Mouse (Mus musculus) adrenal gland, postnatal 4 days (tissue): Measurements from ENCODE around the gene 1700023F06Rik. TPM values are rescaled to one million over a fixed set of nuclear protein-coding genes. Genes with fewer than 3 reads are reported as not detected.

Experiments used
- DNase-seq, 2 experiments: peaks; one replicate each; pipeline ENCODE4 v3.0.0; 2021 to 2022; ENCODE audit warnings: low spot score in 2 of 2, mixed read lengths in 2 of 2
- long read RNA-seq, 2 experiments: library from polyadenylated mRNA; stranded (forward); transcript quantifications; one replicate each; pipeline ENCODE4 v2.0.0; 2021
- total RNA-seq, 2 experiments: library from RNA; stranded (reverse); gene quantifications; 2 replicates each; pipeline ENCODE4 v1.2.3; 2021

1700023F06Rik gene
- under 1 TPM; 0.45 to 0.70 TPM for total RNA-seq
- long read RNA-seq, experiment 1, partial matches to known transcripts = 2 of 2 reads
- long read RNA-seq, experiment 1, other reads (novel, unspliced or antisense) = 0 of 2 reads
- long read RNA-seq, experiment 2 = 0 reads

DNA sequence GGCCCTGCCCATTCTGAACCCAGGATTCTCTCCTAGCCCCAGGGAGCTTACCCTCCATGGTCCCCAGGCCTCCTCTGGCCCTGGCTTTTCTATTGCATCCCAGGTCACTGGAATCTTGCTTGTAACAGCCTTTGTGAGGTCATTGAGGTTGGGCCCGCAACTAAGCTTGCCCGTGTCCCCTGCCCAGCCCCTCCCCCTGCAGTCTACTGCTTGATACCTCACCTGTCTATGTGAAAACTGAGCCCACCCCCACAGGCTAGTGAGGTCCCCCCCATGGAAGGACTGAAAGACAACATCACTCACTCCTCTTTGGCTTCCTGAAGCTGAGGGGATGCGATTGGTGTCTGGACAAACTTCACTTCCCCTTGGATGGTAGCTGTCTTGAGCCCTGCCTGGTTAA is at the start of gene 1700023F06Rik:
Gene 1700023F06Rik, minus strand, starts transcription at position 101 of the 400 bp plus-strand sequence.
- DNase-seq = no peak

DNA sequence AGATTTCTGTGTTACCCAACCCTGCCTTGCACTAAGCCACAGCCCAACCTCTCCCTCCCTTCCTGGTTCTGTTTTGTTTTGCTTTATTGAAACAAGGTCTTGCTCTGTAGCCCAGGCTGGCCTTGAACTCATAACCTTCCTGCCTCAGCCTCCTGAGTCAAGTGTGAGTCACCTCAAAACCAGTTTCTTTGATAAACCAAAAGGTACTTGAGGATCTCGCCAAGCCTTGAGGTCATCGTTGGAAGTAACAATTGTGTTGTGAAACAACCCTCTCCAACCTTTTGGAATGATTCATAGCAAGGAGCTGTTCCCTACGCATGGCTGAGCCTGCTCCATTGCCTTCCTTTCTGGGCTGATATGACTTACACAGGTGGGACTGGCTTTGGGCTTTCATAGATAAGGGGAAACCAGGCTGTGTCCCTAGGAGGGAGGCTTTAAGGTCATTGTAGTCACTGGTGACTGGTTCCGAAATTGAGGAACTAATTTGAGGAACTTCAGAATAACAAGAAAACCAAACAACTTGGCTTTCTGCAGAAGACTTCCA is 49.7 kb upstream of the 1700023F06Rik start:
- no peak for DNase-seq

DNA sequence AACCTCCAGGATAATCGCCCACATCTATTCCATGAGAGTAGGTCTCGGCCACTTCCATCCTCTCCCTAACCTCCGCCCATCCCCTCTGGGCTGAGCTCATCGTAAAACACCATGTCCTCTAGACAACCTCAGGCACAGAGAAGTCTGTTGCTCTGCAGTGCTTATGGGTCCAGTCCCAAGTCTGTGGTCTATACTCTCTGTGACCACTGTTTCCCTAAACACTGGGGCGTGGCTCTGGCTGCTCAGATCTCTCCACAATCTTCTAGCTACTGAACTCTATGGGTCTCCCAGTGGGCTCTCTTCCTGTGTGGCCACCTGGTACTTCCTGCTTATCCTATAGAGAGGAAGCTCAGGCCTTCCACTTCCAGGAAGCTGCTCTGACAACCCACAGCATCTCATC is 45.2 kb upstream of the 1700023F06Rik start:
- DNase-seq = no peak

DNA sequence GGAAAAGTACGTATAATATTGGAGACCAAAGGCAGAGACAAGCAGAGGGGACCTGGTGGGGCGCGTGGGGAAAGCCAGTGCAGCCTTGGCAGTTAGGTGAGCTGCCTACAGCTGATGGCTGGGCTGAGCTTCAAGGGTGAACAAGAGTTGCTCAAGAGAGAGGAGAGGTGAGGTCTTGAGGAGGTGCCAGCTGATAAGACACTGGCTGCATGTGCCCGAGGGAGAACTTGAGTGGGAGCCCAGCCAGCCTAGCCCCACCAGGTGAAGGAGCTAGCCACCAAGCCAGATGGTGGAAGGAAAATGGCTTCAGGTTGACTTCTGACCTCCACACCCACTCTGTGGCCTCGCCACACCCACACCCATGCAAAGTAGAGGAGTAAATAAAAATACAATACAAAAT is 44.0 kb upstream of the 1700023F06Rik start:
- no peak for DNase-seq

DNA sequence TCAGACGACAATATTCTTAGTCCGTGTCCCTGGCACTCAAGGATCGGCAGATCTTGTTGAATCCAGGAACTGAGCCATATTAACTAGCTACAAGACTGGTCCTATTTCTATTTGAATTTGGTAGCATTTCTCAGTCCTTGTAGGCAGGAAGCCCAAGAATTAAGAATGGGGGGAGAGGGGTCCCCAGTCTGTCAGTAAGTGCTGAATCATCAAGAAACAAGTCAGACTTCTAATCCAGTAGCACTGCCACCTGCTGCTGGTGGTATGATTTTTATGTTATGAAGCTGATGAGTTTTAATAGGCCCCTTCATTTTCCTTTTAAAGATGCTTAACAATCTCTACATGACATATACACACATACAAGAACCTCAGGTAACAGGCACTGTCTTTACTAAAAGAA is 42.0 kb upstream of the 1700023F06Rik start:
- DNase-seq = no peak

DNA sequence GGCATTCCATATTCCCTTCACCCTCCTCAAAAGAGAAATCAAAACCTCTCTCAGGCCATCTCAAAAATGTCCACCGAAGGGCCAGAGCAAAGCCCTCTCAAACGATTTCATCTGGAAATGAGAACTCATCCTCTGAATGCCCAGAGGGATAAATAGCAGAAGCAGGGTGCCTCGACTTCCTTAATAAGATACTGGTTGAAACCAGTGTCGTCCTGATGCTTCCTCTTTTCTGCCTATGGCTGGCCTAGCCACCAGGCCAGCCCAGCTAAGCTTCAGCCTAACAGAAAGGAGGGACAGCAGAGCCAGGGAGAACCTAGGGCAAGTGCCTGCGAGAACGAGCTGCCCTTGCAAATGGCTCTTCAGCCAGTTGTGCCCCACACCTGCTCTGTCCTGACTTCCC is 41.2 kb upstream of the 1700023F06Rik start:
- DNase-seq = no peak

DNA sequence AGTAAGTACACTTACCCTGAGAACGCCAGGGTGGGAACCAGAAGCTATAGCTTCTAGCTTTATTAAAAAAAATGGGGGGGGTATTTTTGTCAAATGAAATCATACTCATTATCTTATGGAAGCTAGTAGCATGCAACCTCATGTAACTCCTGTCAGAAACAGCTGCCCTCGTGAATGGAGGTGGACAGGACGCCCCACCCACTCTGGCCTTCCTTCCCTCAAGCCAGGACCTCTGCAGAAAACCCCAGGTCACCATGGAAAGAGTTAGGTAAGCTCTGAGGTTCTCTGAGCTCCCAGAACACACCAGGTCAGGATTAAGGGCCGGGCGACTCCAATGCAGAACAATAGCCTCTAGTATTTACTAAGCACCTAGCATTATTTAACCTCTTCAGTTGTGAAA is 40.5 kb upstream of the 1700023F06Rik start:
- no peak for DNase-seq

DNA sequence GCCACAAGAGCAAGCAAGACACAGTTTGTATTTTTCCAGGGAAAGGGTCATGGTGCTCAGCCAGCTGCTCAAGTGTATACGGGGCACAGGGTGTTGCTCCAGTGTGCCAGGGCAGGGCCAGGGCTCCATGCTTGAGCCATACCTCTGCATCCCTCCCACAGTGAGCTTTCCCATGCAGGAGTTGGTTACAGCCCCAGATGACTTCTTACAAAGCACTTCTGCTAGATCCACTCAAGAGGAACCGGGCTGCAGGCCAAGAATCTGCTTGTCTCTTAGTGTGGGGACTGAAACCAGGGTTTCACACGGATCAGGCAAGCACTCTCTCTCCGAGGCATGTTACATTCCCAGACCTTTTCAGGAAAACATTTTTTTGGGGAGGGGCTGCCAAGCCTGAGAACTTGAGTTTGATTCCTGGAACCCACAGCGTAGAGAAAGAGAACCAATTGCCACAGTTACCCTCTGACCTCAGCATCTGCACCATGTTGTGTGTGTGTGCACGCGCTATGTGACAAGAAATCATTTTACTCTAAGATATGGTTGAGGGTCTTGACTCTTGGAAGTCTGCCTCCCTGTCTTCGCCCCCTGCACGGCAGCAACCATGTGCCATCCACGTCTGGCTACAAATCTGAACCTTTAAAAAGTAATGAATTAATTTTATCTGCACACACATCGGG is 39.3 kb upstream of the 1700023F06Rik start:
- no peak for DNase-seq

DNA sequence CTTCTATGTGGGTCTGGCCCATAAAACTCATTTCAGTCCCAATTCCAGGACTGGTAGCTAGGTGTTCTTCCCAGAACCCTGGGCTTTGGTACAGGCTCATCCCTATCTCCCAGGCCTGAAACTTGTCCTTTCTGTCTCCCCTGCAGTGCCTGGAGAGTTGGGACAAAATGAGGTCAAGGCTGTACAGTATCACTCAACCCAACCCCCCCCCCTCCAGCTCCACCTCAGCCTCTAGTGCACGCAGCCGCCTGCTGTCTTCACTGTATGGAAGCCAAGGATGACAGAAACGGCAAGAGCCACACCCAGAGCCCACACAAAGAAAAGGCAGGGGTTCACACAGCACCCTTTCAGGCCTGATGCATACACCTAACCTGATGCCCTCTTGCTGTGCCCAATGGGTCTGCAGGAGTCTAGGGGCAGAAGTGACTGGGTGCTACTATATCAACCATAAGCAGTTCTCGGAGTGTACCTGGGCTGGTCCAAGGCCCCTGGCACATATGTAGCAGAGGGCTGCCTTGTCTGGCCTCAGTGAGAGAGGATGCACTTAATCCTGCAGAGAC is 38.5 kb upstream of the 1700023F06Rik start:
- DNase-seq = no peak

DNA sequence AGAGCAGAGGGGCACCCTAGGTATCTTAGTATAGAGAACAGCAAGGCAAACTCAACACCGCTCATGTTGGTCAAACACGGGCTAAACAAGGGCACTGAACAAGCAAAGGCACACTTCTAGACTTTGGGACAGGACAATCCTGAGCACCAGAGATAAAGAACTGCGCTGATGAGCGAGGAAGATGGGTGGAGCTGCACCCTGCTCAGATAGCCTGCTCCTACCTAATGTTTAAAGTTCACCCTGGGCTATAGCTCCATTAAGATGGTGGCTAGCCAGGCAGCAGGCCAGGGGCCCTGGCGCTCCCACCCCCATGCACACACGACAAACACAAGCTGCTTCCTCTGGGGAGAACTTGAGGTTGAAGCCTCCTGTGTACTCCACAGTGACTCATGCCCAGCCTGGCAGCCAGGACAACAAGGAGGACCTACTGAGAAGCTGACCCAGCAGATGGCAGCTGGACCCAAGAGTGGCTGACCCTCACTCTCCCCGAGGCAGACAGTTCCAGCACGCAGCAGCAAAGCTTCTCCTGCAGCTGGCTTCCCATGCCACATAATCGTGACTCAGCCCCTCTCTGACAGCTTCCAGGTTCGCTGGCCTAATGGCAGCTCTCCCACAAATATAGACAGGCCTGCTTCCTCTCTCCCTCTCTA is 37.8 kb upstream of the 1700023F06Rik start:
- peak in 1 of 2 experiments; percentile 24 for DNase-seq

DNA sequence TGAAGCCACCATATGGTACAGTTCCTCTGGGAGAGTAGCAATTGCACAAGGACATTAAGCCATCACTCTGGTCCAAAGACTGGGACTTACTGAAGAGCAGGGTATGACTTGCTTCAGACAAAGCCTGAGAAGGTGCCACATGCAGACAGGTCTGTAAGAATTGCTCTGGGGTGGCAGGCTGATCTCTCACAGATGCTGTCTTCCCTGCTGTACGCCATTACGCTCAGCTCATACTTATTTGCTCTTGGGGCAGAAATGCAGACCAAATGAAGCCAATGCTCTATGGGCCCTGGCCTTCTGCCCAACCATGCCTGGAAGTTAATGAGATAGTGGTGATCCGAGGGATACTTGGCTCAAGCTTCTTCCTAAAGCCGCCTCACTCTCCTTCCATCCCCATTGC is 36.5 kb upstream of the 1700023F06Rik start:
- no peak for DNase-seq

DNA sequence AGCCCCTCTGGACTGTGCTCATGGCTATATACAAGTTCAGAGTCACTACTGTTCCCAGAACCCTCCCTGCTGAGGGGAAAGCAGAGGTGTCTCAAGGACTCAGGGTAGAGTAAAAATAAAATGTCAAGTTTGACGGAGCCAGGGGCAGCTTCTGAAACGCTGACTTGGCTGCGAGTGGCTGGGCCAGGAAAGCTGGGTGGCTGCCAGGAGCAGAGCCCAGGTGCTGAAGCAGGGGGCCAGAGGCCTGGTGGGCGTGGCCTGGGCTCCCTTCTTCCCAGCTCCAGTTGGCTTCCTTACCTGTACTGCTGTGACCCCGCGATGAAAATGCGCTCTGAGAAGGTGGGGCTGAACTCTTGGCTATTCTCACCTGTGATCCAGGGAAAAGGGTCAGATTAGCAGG is 32.4 kb upstream of the 1700023F06Rik start:
- no peak for DNase-seq

DNA sequence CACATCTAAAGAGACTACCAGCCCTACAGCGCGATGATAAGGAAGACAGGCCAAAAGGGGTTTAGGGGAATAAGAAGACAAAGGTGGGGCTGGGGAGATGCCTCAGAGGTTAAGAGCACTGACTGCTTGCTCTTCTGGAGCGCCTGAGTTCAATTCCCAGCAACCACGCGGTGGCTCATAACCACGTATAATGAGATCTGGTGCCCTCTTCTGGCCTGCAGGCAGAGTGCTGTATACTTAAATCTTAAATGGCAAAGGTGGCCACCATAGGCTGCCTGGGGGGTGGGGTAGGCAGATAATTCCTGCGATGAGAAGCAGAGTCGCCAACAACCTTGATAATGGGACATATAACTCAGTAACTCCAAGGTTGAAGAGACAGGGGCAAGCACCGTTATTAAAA is 29.4 kb upstream of the 1700023F06Rik start:
- no peak for DNase-seq

DNA sequence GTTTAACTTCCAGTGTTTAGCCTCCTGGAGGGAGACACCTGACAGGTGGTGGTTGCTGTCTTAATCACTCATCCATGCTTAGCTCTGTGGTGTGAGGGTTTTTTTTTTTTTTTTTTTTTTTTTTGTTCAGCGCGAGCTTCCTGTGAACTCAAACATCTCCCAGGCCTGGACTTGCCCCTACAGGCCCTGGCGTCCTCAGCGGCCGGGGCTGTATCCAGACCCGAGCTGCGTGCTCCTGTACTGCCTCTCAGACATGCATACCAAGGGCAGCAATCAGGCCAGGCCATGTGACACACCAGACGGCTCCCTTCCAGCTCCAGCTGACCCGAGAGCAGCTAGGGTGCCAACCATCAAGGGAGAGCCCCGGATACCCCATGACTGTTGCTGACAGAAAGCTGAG is 28.5 kb upstream of the 1700023F06Rik start:
- DNase-seq = no peak

DNA sequence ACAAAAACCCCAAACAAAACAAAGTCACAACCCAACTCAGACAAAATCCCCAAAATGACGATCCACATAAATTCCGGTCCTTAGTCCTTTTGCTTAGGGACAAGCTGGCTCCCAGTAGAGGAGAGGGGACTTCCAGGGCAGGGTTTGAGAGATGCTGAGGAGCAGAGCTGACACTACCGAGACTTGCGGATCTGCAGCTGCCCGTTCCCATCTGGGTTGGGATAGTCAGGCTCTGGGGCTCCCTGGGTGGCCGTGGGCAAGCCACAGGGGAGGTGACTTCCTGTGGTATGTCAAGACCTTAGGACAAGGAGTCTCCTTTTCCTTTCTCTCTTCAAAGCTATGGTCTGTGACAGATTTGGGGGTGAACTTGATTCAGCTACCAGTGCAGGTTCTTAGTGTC is 28.1 kb upstream of the 1700023F06Rik start:
- DNase-seq = no peak

DNA sequence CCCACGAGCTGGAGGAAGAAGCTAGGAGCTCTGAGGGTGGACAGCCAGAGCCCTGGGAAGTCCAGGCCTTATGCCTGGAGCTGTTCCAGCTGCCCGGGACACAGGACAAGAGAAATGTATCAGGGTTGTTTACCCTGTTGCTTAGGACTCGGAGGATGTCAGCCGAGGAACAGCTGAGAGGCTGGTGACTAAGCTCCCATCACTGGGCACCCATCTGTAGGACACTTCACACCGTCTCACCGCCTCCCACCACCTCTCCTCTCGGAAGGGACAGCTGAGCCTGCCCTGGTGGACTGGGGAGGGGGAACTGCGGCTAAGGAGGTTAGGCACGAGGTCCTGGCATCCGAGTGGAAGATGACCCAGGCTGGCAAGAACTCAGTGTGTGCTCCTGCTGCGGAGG is 27.3 kb upstream of the 1700023F06Rik start:
- no peak for DNase-seq

DNA sequence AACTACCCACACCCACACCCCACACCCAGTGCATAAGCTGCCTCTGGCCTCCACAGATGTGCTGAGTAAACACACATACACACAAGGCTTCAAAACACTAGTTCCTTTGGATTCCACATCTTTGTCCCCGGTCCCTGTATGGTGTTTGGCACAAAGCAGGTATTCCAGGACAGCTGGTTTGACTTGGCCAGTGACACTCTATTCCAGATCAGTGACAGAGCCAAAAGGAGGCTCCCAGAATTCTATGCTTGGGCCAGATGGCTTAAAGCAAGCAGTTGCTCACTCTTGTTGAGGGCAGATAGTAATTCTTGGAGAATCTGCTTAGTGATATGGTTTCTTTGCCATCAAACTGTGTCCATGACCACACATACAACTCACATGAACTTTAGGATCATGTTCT is 26.1 kb upstream of the 1700023F06Rik start:
- no peak for DNase-seq

DNA sequence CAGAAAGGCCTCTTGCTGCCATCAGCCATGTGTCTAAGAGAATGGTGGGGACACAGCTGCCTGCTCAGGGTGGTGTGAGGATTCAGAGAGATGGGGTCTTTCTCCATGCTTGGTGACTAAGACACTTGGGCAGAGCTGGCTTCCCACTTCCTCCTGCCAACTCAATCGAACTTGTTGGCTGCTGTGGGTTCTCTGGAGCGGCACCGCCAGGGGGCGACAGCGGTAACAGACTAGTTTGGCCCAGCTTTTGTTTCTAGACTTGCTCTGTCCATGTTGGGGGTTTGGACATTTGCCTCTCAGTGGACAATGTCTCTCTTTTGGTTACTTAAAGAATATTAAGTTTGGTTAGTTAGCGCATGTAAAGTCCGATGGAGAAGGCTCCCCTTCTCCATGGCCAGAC is 24.6 kb upstream of the 1700023F06Rik start:
- peak; percentile 57 to 68 for DNase-seq

DNA sequence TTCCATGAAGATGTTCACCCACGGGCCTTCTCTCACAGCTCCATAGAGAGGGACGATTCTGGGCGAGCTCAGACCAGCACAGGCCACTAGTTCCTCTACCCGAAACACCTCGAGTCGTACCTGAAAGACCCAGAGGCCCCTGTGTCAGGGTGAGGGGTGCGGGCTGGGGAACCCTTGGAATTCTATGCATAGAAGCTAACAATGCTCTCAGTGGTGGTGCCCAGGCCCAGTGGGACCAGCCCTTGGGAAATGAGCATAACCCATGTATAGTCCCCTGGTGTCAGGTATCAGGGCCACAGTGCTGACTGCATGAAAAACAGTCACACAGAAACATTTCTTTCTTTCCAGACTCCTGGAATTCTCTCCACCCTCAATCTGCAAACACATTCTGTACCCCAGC is 23.0 kb upstream of the 1700023F06Rik start:
- DNase-seq = no peak

DNA sequence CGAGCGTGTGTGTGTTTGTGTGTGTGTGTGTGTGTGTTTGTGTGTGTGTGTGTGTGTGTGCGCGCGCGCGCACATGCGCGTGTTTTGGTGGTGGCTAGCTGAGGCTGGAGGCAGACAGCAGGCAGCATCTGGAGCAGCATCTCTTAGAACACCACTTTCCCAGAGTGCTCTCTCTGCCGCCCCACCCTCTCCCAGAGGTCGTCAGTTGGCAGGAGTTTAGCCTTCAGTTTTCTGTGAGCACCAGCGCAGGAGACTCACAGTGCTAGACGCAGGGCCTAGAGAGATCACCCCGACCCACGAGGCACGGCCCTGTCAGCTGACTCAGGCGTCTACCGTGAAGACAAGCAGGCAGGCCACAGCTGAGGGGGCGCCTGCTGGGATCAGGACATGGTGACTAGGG is 22.3 kb upstream of the 1700023F06Rik start:
- DNase-seq = no peak

DNA sequence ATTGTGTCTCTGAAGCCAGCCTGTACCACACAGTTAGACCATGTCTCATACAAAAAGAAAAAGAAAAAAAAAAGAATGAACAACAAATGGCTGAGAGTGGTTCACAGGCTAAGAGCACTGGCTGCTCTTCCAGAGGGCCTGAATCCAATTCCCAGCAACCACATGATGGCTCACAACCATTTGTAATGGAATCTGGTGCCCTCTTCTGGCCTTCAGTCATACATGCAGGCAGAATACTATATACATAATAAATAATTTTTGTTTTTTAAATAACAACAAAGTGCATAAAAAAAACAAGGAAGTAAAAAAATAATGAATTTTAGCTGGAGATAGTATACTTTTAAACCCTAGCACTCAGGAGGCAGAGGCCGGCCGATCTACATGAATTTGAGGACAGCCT is 21.2 kb upstream of the 1700023F06Rik start:
- DNase-seq = no peak

DNA sequence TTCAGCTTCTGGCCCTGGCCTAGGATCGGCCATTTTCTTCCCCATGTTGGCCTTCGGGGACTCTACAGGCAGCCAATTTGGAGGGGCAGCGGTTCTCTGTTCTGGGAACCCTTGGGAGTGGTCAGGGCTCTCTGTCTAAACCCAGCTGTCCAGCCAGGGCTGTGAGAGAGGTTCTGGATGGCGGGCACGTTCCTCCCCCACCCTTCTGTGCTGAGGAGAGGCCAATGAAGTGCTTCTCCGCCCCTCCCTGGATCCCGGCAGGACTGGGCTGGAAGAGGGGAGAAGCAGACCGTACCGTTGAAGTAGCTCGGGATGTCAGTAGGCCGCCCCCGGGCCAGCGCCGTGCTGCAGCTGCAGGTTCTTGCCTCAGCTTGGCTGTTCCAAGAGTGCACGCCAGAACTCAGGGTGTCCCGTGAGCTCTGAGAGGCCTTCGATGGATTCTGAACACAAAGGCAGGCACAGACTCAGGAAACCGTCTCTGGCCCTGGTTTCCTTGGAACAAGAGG is 15.6 kb upstream of the 1700023F06Rik start:
- no peak for DNase-seq
